Mouse (Mus musculus) cerebellum, adult 2 months (tissue): ENCODE data around the gene Dnajc27.

ENCODE experiments used
- CTCF ChIP-seq: fragments of 200-500 bp; IDR thresholded peaks from 2 replicates; pipeline ENCODE4 v1.5.1; 2011; ENCODE audit warnings: low read depth, mild to moderate bottlenecking, control low read depth, low read length, moderate library complexity, borderline replicate concordance; ENCODE audit not compliant: insufficient read depth
- POLR2A ChIP-seq: fragments of 200-500 bp; IDR thresholded peaks from 2 replicates; pipeline ENCODE4 v1.6.1; 2011; ENCODE audit warnings: low read length, control low read depth, borderline replicate concordance; ENCODE audit not compliant: insufficient read depth

GRCm38 (mm10) chr12:4042411-4042810 lies 40.0 kb upstream of the Dnajc27 start:
- no peak for TF ChIP-seq CTCF
- no peak for TF ChIP-seq POLR2A
